Mouse (Mus musculus): ENCODE measurements around the gene Cdk20.

Cdk20 gene

GRCm38 (mm10) chr13:64489886-64490285 is 57.8 kb downstream of the Cdk20 start:
- no peak for DNase-seq (ENCODE audit: low read depth in 1 of 2, low spot score in 2 of 2)
